Mouse (Mus musculus): ENCODE data around the gene Coq8a. TPM values are rescaled to one million over a fixed set of nuclear protein-coding genes. Genes with fewer than 3 reads are reported as not detected.

The Coq8a gene
- polyA plus RNA-seq, 1 experiment from 2014 or later = 1.4 TPM

- Histone ChIP-seq H3K9me3 (ENCODE audit: control insufficient read depth, low read length) (no peaks in the 10 kb centered on the region), H3K36me3 (ENCODE audit: control insufficient read depth, insufficient read depth, low read length) (no peaks in the 10 kb centered on the region), H3K4me3 (ENCODE audit: low read depth, low read length) (no peak overlapping the region), H3K27ac (ENCODE audit: low read depth, low read length) (no peak overlapping the region), H3K9ac (ENCODE audit: low read length) (no peak overlapping the region), H3K27me3 (ENCODE audit: control insufficient read depth, insufficient read depth, low read length) (no peaks in the 10 kb centered on the region), H3K4me2 (ENCODE audit: low read depth, low read length, severe bottlenecking) (no peak overlapping the region), H3K4me1 (replicated peaks; ENCODE audit: control insufficient read depth, insufficient read depth, low read length) (no peaks in the 10 kb centered on the region)
- no peak for ATAC-seq (replicated peaks; ENCODE audit: low FRiP score)
- DNase-seq (ENCODE audit: low spot score) = no peak
- 89% methylated on average over 5 of the region's 5 CpGs for whole genome bisulfite sequencing
Measured at GRCm38 (mm10) chr1:180166533-180166932, 32.9 kb downstream of the Coq8a start.

GRCm38 (mm10) chr1:180162986-180163385, 36.4 kb downstream of the Coq8a start:
- no peaks in the 10 kb centered on the region for H3K27me3 ChIP-seq (ENCODE audit: control insufficient read depth, insufficient read depth, low read length)
- no peak overlapping the region for H3K27ac ChIP-seq (ENCODE audit: low read depth, low read length)
- H3K9ac ChIP-seq (ENCODE audit: low read length) = no peak overlapping the region
- ATAC-seq (replicated peaks; ENCODE audit: low FRiP score) (no peak), DNase-seq (ENCODE audit: low spot score) (no peak)
- H3K4me2 ChIP-seq (ENCODE audit: low read depth, low read length, severe bottlenecking) = no peak overlapping the region
- H3K4me1 ChIP-seq (replicated peaks; ENCODE audit: control insufficient read depth, insufficient read depth, low read length) = no peaks in the 10 kb centered on the region
- H3K4me3 ChIP-seq (ENCODE audit: low read depth, low read length) = no peak overlapping the region
- 89% methylated on average over 7 of the region's 7 CpGs for WGBS
- H3K9me3 ChIP-seq (ENCODE audit: control insufficient read depth, low read length) = no peaks in the 10 kb centered on the region
- no peaks in the 10 kb centered on the region for H3K36me3 ChIP-seq (ENCODE audit: control insufficient read depth, insufficient read depth, low read length)

GRCm38 (mm10) chr1:180161566-180162355, 37.6 kb downstream of the Coq8a start:
- no peak overlapping the region for H3K4me2 ChIP-seq (ENCODE audit: low read depth, low read length, severe bottlenecking)
- no peaks in the 10 kb centered on the region for H3K4me1 ChIP-seq (replicated peaks; ENCODE audit: control insufficient read depth, insufficient read depth, low read length)
- H3K4me3 ChIP-seq (ENCODE audit: low read depth, low read length) = no peak overlapping the region
- no peaks in the 10 kb centered on the region for H3K9me3 ChIP-seq (ENCODE audit: control insufficient read depth, low read length)
- H3K9ac ChIP-seq (ENCODE audit: low read length) = no peak overlapping the region
- DNase-seq (ENCODE audit: low spot score) (no peak), ATAC-seq (replicated peaks; ENCODE audit: low FRiP score) (no peak)
- H3K27ac ChIP-seq (ENCODE audit: low read depth, low read length) = no peak overlapping the region
- WGBS = 91% methylated on average over 20 of the region's 20 CpGs
- no peaks in the 10 kb centered on the region for H3K36me3 ChIP-seq (ENCODE audit: control insufficient read depth, insufficient read depth, low read length)
- no peaks in the 10 kb centered on the region for H3K27me3 ChIP-seq (ENCODE audit: control insufficient read depth, insufficient read depth, low read length)

- H3K27ac ChIP-seq (ENCODE audit: low read depth, low read length) = no peak overlapping the region
- no peaks in the 10 kb centered on the region for H3K9me3 ChIP-seq (ENCODE audit: control insufficient read depth, low read length)
- no peak overlapping the region for H3K9ac ChIP-seq (ENCODE audit: low read length)
- H3K4me3 ChIP-seq (ENCODE audit: low read depth, low read length) = no peak overlapping the region
- no peak for ATAC-seq (replicated peaks; ENCODE audit: low FRiP score)
- no peaks in the 10 kb centered on the region for H3K4me1 ChIP-seq (replicated peaks; ENCODE audit: control insufficient read depth, insufficient read depth, low read length)
- no peaks in the 10 kb centered on the region for H3K27me3 ChIP-seq (ENCODE audit: control insufficient read depth, insufficient read depth, low read length)
- DNase-seq (ENCODE audit: low spot score) = no peak
- no peak overlapping the region for H3K4me2 ChIP-seq (ENCODE audit: low read depth, low read length, severe bottlenecking)
- no peaks in the 10 kb centered on the region for H3K36me3 ChIP-seq (ENCODE audit: control insufficient read depth, insufficient read depth, low read length)
- WGBS = 86% methylated on average over 3 of the region's 3 CpGs
Measured at GRCm38 (mm10) chr1:180161160-180161559, 38.2 kb downstream of the Coq8a start.

- ATAC-seq (replicated peaks; ENCODE audit: low FRiP score) = no peak
- WGBS = 85% methylated on average over 2 of the region's 2 CpGs
Measured at GRCm38 (mm10) chr1:180160545-180160944, 38.9 kb downstream of the Coq8a start.

GRCm38 (mm10) chr1:180158648-180159047, 40.8 kb downstream of the Coq8a start:
- ATAC-seq (replicated peaks; ENCODE audit: low FRiP score) (no peak), DNase-seq (ENCODE audit: low spot score) (no peak)
- H3K4me2 ChIP-seq (ENCODE audit: low read depth, low read length, severe bottlenecking) = no peak overlapping the region
- H3K36me3 ChIP-seq (ENCODE audit: control insufficient read depth, insufficient read depth, low read length) = no peaks in the 10 kb centered on the region
- no peak overlapping the region for H3K4me3 ChIP-seq (ENCODE audit: low read depth, low read length)
- H3K9me3 ChIP-seq (ENCODE audit: control insufficient read depth, low read length) = no peaks in the 10 kb centered on the region
- H3K9ac ChIP-seq (ENCODE audit: low read length) = no peak overlapping the region
- H3K4me1 ChIP-seq (replicated peaks; ENCODE audit: control insufficient read depth, insufficient read depth, low read length) = no peaks in the 10 kb centered on the region
- no peak overlapping the region for H3K27ac ChIP-seq (ENCODE audit: low read depth, low read length)
- H3K27me3 ChIP-seq (ENCODE audit: control insufficient read depth, insufficient read depth, low read length) = no peaks in the 10 kb centered on the region
- 93% methylated on average over 2 of the region's 2 CpGs for WGBS

More at GRCm38 (mm10) chr1:180160545-180160944, 38.9 kb downstream of the Coq8a start:
- Histone ChIP-seq H3K27me3 (ENCODE audit: control insufficient read depth, insufficient read depth, low read length) (no peaks in the 10 kb centered on the region), H3K4me3 (ENCODE audit: low read depth, low read length) (no peak overlapping the region), H3K4me1 (replicated peaks; ENCODE audit: control insufficient read depth, insufficient read depth, low read length) (no peaks in the 10 kb centered on the region), H3K9ac (ENCODE audit: low read length) (no peak overlapping the region), H3K27ac (ENCODE audit: low read depth, low read length) (no peak overlapping the region), H3K36me3 (ENCODE audit: control insufficient read depth, insufficient read depth, low read length) (no peaks in the 10 kb centered on the region), H3K9me3 (ENCODE audit: control insufficient read depth, low read length) (no peaks in the 10 kb centered on the region), H3K4me2 (ENCODE audit: low read depth, low read length, severe bottlenecking) (no peak overlapping the region)
- DNase-seq (ENCODE audit: low spot score) = no peak

GRCm38 (mm10) chr1:180151191-180151590, 48.2 kb downstream of the Coq8a start:
- Histone ChIP-seq H3K4me3 (ENCODE audit: low read depth, low read length) (no peak overlapping the region), H3K27ac (ENCODE audit: low read depth, low read length) (no peak overlapping the region), H3K4me2 (ENCODE audit: low read depth, low read length, severe bottlenecking) (no peak overlapping the region), H3K4me1 (replicated peaks; ENCODE audit: control insufficient read depth, insufficient read depth, low read length) (no peaks in the 10 kb centered on the region), H3K9me3 (ENCODE audit: control insufficient read depth, low read length) (no peaks in the 10 kb centered on the region), H3K9ac (ENCODE audit: low read length) (no peak overlapping the region), H3K36me3 (ENCODE audit: control insufficient read depth, insufficient read depth, low read length) (no peaks in the 10 kb centered on the region; the same call in 1 of the 2 replicates), H3K27me3 (ENCODE audit: control insufficient read depth, insufficient read depth, low read length) (no peaks in the 10 kb centered on the region)
- DNase-seq (ENCODE audit: low spot score) (no peak), ATAC-seq (replicated peaks; ENCODE audit: low FRiP score) (no peak)
- WGBS = 85% methylated on average over 8 of the region's 8 CpGs

GRCm38 (mm10) chr1:180148563-180148962, 50.8 kb downstream of the Coq8a start:
- H3K36me3 ChIP-seq (ENCODE audit: control insufficient read depth, insufficient read depth, low read length) = no peaks in the 10 kb centered on the region; the same call in 1 of the 2 replicates
- no peak overlapping the region for H3K4me2 ChIP-seq (ENCODE audit: low read depth, low read length, severe bottlenecking)
- H3K9me3 ChIP-seq (ENCODE audit: control insufficient read depth, low read length) = no peaks in the 10 kb centered on the region
- H3K4me1 ChIP-seq (replicated peaks; ENCODE audit: control insufficient read depth, insufficient read depth, low read length) = no peaks in the 10 kb centered on the region
- H3K27ac ChIP-seq (ENCODE audit: low read depth, low read length) = no peak overlapping the region
- DNase-seq (ENCODE audit: low spot score) = no peak
- WGBS = 93% methylated on average over 4 of the region's 4 CpGs
- no peaks in the 10 kb centered on the region for H3K27me3 ChIP-seq (ENCODE audit: control insufficient read depth, insufficient read depth, low read length)
- ATAC-seq (replicated peaks; ENCODE audit: low FRiP score) = no peak
- H3K4me3 ChIP-seq (ENCODE audit: low read depth, low read length) = no peak overlapping the region
- no peak overlapping the region for H3K9ac ChIP-seq (ENCODE audit: low read length)

- Histone ChIP-seq H3K9ac (ENCODE audit: low read length) (no peak overlapping the region), H3K9me3 (ENCODE audit: control insufficient read depth, low read length) (no peaks in the 10 kb centered on the region), H3K4me2 (ENCODE audit: low read depth, low read length, severe bottlenecking) (no peak overlapping the region), H3K27me3 (ENCODE audit: control insufficient read depth, insufficient read depth, low read length) (no peaks in the 10 kb centered on the region), H3K36me3 (ENCODE audit: control insufficient read depth, insufficient read depth, low read length) (peaks cover under 1% of the 10 kb centered on the region; the same call in 1 of the 2 replicates), H3K27ac (ENCODE audit: low read depth, low read length) (no peak overlapping the region), H3K4me3 (ENCODE audit: low read depth, low read length) (no peak overlapping the region), H3K4me1 (replicated peaks; ENCODE audit: control insufficient read depth, insufficient read depth, low read length) (no peaks in the 10 kb centered on the region)
- 89% methylated on average over 4 of the region's 4 CpGs for whole genome bisulfite sequencing
- DNase-seq (ENCODE audit: low spot score) (no peak), ATAC-seq (replicated peaks; ENCODE audit: low FRiP score) (no peak)
Measured at GRCm38 (mm10) chr1:180148036-180148435, 51.4 kb downstream of the Coq8a start.
